Mouse (Mus musculus) small intestine, adult 2 months (tissue): ENCODE data around the gene Mefv.

Experiments used
- CTCF ChIP-seq: fragments of 200-500 bp; IDR thresholded peaks from 2 replicates; pipeline ENCODE4 v1.5.1; 2012; ENCODE audit warnings: low read depth, mild to moderate bottlenecking, control low read depth, inconsistent platforms, low read length, moderate library complexity, mixed read lengths; ENCODE audit not compliant: insufficient replicate concordance, insufficient read length; ENCODE audit errors: extremely low read depth
- POLR2A ChIP-seq: fragments of 200-500 bp; IDR thresholded peaks from 2 replicates; pipeline ENCODE4 v1.6.1; 2012; ENCODE audit warnings: low read depth, mild to moderate bottlenecking, control low read depth, inconsistent platforms, low read length, moderate library complexity

DNA sequence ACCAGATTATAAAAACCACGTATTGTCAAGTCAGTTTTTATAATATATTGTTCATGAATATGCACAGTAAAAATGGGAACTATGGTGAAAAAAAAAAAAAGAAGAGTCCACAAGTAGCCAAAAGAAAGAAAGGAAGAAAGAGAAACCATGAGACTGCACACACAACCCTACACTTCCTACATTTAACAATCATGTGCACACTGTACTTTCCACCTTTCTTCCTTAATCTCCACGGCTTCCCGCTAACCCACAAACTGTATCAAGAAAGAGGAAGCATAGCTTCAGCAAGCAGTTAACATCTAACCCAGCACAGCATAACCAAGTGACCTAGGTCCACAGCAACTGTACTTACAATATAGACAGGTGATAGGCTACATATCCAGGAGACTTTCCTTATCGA, 14.7 kb upstream of the Mefv start:
- TF ChIP-seq CTCF (no peak), POLR2A (no peak)
